Mouse (Mus musculus) MEL-GATA-1-ER (cell line): ENCODE measurements around the gene Wfikkn1.
A peak's percentile ranks its signal among the peaks of the same experiment; 100 is the strongest.

ENCODE experiments used
- DNase-seq: peaks from one replicate; pipeline ENCODE4 v3.0.0-alpha.2; 2012; ENCODE audit warnings: low read depth; ENCODE audit errors: extremely low read depth

The Wfikkn1 gene

GRCm38 (mm10) chr17:25838904-25839303 is 41.8 kb downstream of the Wfikkn1 start:
- no peak for DNase-seq

GRCm38 (mm10) chr17:25837533-25837932 is 43.1 kb downstream of the Wfikkn1 start:
- no peak for DNase-seq

GRCm38 (mm10) chr17:25837076-25837410 is 43.6 kb downstream of the Wfikkn1 start, which contains the start of gene Rhbdl1:
Gene Rhbdl1, minus strand, starts transcription at chr17:25837295.
- no peak for DNase-seq

GRCm38 (mm10) chr17:25836397-25837075 is 44.1 kb downstream of the Wfikkn1 start:
- no peak for DNase-seq

- DNase-seq = no peak
These were observed 44.8 kb downstream of the Wfikkn1 start for GRCm38 (mm10) chr17:25835816-25836215.

DNA sequence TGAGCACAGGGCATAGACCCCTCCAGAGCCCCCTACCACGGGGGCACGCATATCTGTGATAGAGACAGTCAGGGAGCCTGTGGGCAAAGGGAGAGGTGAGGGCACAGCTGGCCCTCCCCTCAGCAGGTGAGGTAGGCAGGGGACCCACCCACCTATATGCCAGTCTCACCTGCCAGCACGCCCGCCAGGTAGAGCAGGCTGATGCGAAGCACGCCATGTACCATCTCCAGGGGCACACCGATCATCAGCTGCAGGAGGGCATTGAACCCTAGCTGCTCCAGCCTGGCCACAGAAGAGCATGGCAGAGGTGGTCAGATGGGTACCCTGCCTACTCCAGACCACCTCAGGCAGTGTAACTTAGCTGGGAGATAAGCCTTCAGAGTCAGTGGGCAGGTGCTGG is 45.4 kb downstream of the Wfikkn1 start:
- DNase-seq = no peak

- DNase-seq = no peak
These were observed 45.9 kb downstream of the Wfikkn1 start for GRCm38 (mm10) chr17:25834595-25835222.

- DNase-seq = no peak
These were observed 46.6 kb downstream of the Wfikkn1 start for GRCm38 (mm10) chr17:25833961-25834594.

DNA sequence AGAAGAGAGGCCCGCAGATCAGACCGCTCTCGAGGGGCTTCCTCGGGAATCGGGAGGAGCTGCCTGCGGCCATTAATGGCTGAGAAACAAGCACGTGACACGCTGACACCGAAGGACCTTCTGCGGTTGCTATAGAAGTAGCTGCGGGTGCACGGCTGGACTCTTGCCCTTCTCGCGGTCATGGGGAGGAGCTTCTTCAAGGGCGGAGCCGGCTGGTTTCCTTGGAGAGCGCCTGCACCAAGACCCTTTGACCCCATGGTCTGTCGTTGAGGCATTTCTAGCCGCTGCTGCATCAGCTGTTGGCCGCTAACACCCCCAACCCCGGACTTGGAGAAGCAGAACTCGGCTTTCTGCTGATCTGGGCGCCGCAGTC is 47.4 kb downstream of the Wfikkn1 start, which contains the start of gene Stub1:
Gene Stub1 (minus strand): TSS at position 114 of the 373 bp plus-strand sequence.
- DNase-seq = no peak

DNA sequence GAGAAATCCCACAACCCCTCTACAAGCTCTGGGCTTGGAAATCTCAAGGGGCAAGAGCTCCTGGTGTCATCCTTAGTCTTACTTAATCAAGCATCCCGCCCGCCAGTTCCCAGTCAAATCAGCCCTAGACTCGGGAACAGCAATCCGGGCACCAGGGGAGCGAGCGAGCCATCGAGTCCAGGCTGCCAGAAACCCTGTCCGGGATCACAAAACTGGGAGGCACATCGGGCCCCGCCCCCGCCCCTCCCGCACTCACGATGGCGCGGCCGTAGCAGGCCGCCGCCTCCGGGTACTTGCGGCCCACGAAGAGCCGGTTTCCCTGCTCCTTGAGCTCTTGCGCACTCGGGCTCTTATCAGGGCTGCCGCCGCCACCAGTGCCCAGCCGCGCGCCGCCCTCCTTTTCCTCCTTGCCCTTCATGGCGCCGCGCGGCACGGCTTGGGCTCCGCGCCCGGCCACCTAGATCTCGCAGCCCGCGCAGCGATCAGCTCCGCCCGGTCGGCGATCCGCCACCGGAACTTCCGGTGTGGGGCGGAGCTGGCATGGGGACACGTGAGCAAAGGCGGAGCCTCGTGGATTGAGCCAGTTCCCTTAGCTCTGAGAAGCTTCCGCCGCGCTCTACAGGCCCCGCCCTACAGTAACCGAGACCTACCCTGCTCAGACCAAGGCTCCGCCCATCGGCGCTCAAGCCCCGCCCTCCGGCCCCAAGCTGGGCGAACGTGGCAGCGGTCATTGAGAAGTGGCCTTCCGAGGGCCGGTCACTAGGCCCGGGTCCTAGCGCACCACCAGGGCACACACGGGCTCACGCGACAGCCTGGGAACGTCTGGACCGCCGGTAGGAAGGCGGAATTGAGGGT is 48.0 kb downstream of the Wfikkn1 start:
- DNase-seq = peak; percentile 92

- DNase-seq = no peak
These were observed 49.0 kb downstream of the Wfikkn1 start for GRCm38 (mm10) chr17:25831451-25832281.

DNA sequence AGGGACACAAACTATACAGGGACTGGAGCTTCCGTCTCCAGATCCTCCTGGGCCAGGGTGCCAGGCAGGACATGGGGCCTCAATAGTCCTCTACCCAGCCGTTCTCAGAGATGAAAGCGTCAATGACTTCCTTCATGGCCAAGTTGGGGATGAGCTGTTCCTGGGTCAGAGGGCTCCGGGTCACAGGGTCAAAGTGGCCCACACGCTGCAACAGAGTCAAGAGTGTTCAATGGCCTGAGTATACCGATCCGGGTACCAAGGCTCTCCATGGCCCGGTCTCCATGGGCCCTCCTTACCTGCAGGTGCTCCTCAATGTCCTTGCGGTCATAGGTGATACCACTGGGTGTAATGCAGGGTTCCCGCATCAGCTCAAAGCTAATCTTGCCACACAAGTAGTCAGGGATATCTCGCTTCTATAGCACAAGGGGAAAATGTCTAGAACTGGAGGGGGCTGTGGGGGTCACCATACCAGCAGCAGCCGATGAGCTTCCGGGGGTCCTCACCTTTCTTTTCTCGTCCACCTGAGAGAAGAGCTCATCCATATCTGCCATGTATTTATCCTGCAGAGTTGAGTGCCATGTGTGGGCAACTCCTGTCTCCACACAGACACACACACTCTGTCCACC is 49.7 kb downstream of the Wfikkn1 start:
- DNase-seq = no peak

DNA sequence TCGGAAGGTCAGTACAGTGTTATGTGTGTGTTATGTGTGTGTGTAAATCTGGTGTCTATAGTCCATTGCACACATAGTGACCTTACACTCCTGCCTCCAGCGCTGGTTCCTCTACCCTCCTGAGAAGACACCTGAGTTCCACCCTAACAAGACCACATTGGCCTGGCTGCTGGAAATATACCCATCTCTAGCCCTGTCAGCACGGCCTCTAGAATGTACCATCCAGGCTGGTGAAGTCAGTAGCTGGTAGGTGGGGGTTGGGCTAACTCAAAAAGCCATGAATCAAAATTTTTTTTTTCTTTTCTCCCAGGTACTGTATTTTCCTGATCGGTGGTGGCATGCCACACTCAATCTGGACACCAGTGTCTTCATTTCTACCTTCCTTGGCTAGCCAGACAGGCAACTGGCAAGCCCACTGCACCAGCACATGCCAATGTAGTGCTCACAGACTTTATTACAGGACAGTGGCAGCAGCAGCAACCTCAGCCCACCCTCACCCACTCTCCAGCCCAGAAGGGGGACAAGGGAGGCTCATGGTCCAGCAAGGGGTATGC is 50.4 kb downstream of the Wfikkn1 start:
- no peak for DNase-seq

GRCm38 (mm10) chr17:25829558-25830017 is 51.1 kb downstream of the Wfikkn1 start:
- no peak for DNase-seq

- no peak for DNase-seq
These were observed 51.7 kb downstream of the Wfikkn1 start, which contains the start of gene Jmjd8 for GRCm38 (mm10) chr17:25828712-25829557. Gene Jmjd8, plus strand, starts transcription at chr17:25828867.

DNA sequence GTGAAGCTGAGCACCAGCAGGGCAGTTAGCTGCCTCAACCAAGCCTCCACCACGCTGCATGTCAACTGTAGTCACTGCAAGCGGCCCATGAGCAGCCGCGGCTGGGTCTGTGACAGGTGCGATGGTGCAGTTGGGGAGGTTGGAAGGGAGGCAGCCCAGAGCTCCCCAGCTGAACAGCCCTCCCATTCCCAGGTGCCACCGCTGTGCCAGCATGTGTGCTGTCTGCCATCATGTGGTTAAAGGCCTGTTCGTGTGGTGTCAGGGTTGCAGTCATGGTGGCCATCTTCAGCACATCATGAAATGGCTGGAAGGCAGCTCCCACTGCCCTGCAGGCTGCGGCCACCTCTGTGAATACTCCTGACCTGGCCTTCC is 52.4 kb downstream of the Wfikkn1 start:
- DNase-seq = no peak
